Mouse (Mus musculus) forebrain, postnatal 0 days (tissue): ENCODE data around the gene Vat1. TPM values are rescaled to one million over a fixed set of nuclear protein-coding genes. Genes with fewer than 3 reads are reported as not detected.
"Not testable (repeated sequence)": the region's sequence is repeated elsewhere in the genome, so short reads cannot be mapped to it uniquely, and the experiment has no call there.

ENCODE experiments used
- ATAC-seq: fragments of 200-750 bp; cut with Nextera tagmentation; 2 replicates; pipeline ENCODE4 v1.8.0; 2017; ENCODE audit warnings: mild to moderate bottlenecking, moderate library complexity
- DNase-seq: peaks from one replicate; pipeline ENCODE4 v3.0.0-alpha.2; 2015
- H3K27ac ChIP-seq: fragments of 300-500 bp; sonication (generic); 2 replicates; pipeline ENCODE4 v1.5.1; 2014; ENCODE audit warnings: low read depth, mild to moderate bottlenecking, antibody characterized with exemption, low read length, moderate library complexity, mixed read lengths
- H3K27me3 ChIP-seq: fragments of 300-500 bp; sonication (generic); 2 replicates; pipeline ENCODE4 v1.6.1; 2014; ENCODE audit warnings: mild to moderate bottlenecking, low read length, mixed read lengths; ENCODE audit not compliant: insufficient read depth
- H3K36me3 ChIP-seq: fragments of 300-500 bp; sonication (generic); 2 replicates; pipeline ENCODE4 v1.6.1; 2014; ENCODE audit warnings: mild to moderate bottlenecking, moderate library complexity; ENCODE audit not compliant: insufficient read depth
- H3K4me1 ChIP-seq: fragments of 300-500 bp; sonication (generic); 2 replicates; pipeline ENCODE4 v1.6.1; 2014; ENCODE audit warnings: antibody characterized with exemption; ENCODE audit not compliant: insufficient read depth
- H3K4me2 ChIP-seq: fragments of 300-500 bp; sonication (generic); 2 replicates; pipeline ENCODE4 v1.6.1; 2014; ENCODE audit warnings: low read depth, mild to moderate bottlenecking, moderate library complexity
- H3K4me3 ChIP-seq: fragments of 300-500 bp; sonication (generic); 2 replicates; pipeline ENCODE4 v1.5.1; 2014; ENCODE audit warnings: low read depth, low read length, mixed read lengths
- H3K9ac ChIP-seq: fragments of 300-500 bp; sonication (generic); 2 replicates; pipeline ENCODE4 v1.6.1; 2014; ENCODE audit warnings: mild to moderate bottlenecking
- H3K9me3 ChIP-seq: fragments of 300-500 bp; sonication (generic); 2 replicates; pipeline ENCODE4 v1.6.1; 2016; ENCODE audit warnings: low read length
- CTCF ChIP-seq: sonication (generic); IDR thresholded peaks from 2 replicates; pipeline ENCODE4 v1.5.1; 2016; ENCODE audit warnings: antibody characterized with exemption, control low read depth, low read depth
- WGBS: fragments of 180-500 bp; shearing (Covaris S2); extraction: QIAGEN DNeasy Blood & Tissue Kit; methylation state at CpG from one replicate; pipeline ENCODE4 v1.1.7; 2014; 5-methylcytosine and 5-hydroxymethylcytosine counted together
- polyA plus RNA-seq: library from polyadenylated mRNA; unstranded; fragments of >200 nt; fragmentation: Nextera tagmentation; extraction: Ambion mirVana; gene quantifications from 2 replicates; pipeline ENCODE4 v1.2.1, GENCODE M21; 2015
- total RNA-seq: library from RNA; depleted of rRNA; stranded (reverse); fragments of >200 nt; gene quantifications from 2 replicates; pipeline ENCODE4 v1.2.3, GENCODE M21; 2014

Vat1 gene
- total and polyA plus RNA-seq, 2 experiments from 2014 or later: 92.7 to 174 TPM

GRCm38 (mm10) chr11:101448899-101449298, 17.1 kb downstream of the Vat1 start:
- 84% methylated on average over 4 of the region's 4 CpGs for WGBS
- H3K4me3 ChIP-seq: no peak overlapping the region
- no peaks in the 10 kb centered on the region for H3K9me3 ChIP-seq
- no peaks in the 10 kb centered on the region for H3K4me1 ChIP-seq
- H3K9ac ChIP-seq: no peak overlapping the region
- H3K4me2 ChIP-seq: 0 out of 2 replicates have a peak overlapping the region, but pooled peaks have one; percentile 4
- no peak for TF ChIP-seq CTCF
- H3K27me3 ChIP-seq: no peaks in the 10 kb centered on the region
- DNase-seq (no peak), ATAC-seq (no peak)
- peaks cover 20% of the 10 kb centered on the region for H3K36me3 ChIP-seq
- no peak overlapping the region for H3K27ac ChIP-seq

- Histone ChIP-seq H3K9ac (no peak within 1 kb of the TSS), H3K4me2 (0 out of 2 replicates have a peak within 1 kb of the TSS, but pooled peaks have one; percentile 4), H3K27ac (no peak within 1 kb of the TSS), H3K27me3 (no peaks in the 10 kb centered on the region), H3K4me1 (no peaks in the 10 kb centered on the region), H3K36me3 (peaks cover 26% of the 10 kb centered on the region), H3K9me3 (no peaks in the 10 kb centered on the region), H3K4me3 (no peak within 1 kb of the TSS)
- TF ChIP-seq CTCF: no peak
- no peak for ATAC-seq
- WGBS: 40% methylated on average over 10 of the region's 10 CpGs
- DNase-seq: no peak
These were observed 17.7 kb downstream of the Vat1 start, which contains the start of gene Ifi35 for GRCm38 (mm10) chr11:101448274-101448746. Ifi35 (plus strand) TSS chr11:101448407.

- Histone ChIP-seq H3K27me3 (no peaks in the 10 kb centered on the region), H3K27ac (no peak overlapping the region), H3K9ac (no peak overlapping the region), H3K36me3 (peaks cover 26% of the 10 kb centered on the region), H3K4me2 (no peak overlapping the region), H3K9me3 (no peaks in the 10 kb centered on the region), H3K4me1 (no peaks in the 10 kb centered on the region), H3K4me3 (no peak overlapping the region)
- WGBS: 86% methylated on average over 5 of the region's 5 CpGs
- TF ChIP-seq CTCF: no peak
- DNase-seq (no peak), ATAC-seq (no peak)
These were observed 18.2 kb downstream of the Vat1 start for GRCm38 (mm10) chr11:101447786-101448185.

GRCm38 (mm10) chr11:101446860-101447259, 19.2 kb downstream of the Vat1 start:
- 86% methylated on average over 8 of the region's 8 CpGs for WGBS

GRCm38 (mm10) chr11:101446319-101446718, 19.7 kb downstream of the Vat1 start:
- Histone ChIP-seq H3K27ac (no peak overlapping the region), H3K9me3 (no peaks in the 10 kb centered on the region), H3K9ac (no peak overlapping the region), H3K4me1 (no peaks in the 10 kb centered on the region), H3K4me3 (no peak overlapping the region), H3K27me3 (no peaks in the 10 kb centered on the region), H3K4me2 (no peak overlapping the region), H3K36me3 (peaks cover 26% of the 10 kb centered on the region)
- DNase-seq (no peak), ATAC-seq (no peak)
- TF ChIP-seq CTCF: no peak
- WGBS: 95% methylated on average over 1 of the region's 1 CpGs

More at GRCm38 (mm10) chr11:101446860-101447259, 19.2 kb downstream of the Vat1 start:
- not testable (repeated sequence) for H3K4me1 ChIP-seq, H3K9ac ChIP-seq, ATAC-seq, H3K27ac ChIP-seq, H3K4me2 ChIP-seq, DNase-seq, H3K4me3 ChIP-seq, H3K9me3 ChIP-seq, H3K27me3 ChIP-seq
- peaks cover 26% of the 10 kb centered on the region for H3K36me3 ChIP-seq

GRCm38 (mm10) chr11:101442760-101443159, 23.3 kb downstream of the Vat1 start:
- DNase-seq (no peak), ATAC-seq (0 out of 2 replicates have a peak, but pooled peaks have one; percentile 1)
- H3K9ac ChIP-seq: peak overlapping the region; percentile 94

GRCm38 (mm10) chr11:101442127-101442693, 23.8 kb downstream of the Vat1 start, which contains the start of gene Rpl27:
Rpl27 (plus strand) TSS chr11:101442298.
- H3K9me3 ChIP-seq: no peaks in the 10 kb centered on the region
- H3K9ac ChIP-seq: peak within 1 kb of the TSS; percentile 94
- under 1% methylated on average over 42 of the region's 42 CpGs for WGBS
- H3K36me3 ChIP-seq: peaks cover 26% of the 10 kb centered on the region
- no peaks in the 10 kb centered on the region for H3K27me3 ChIP-seq
- peak within 1 kb of the TSS; percentile 59 for H3K4me2 ChIP-seq
- no peaks in the 10 kb centered on the region for H3K4me1 ChIP-seq
- peak; percentile 92 for TF ChIP-seq CTCF
- ATAC-seq (peak; percentile 98), DNase-seq (peak; percentile 99)
- peak within 1 kb of the TSS; percentile 74 for H3K4me3 ChIP-seq
- H3K27ac ChIP-seq: peak within 1 kb of the TSS; percentile 87

More at GRCm38 (mm10) chr11:101442760-101443159, 23.3 kb downstream of the Vat1 start:
- Histone ChIP-seq H3K27me3 (no peaks in the 10 kb centered on the region), H3K27ac (peak overlapping the region; percentile 87), H3K4me2 (peak overlapping the region; percentile 59), H3K36me3 (peaks cover 26% of the 10 kb centered on the region), H3K4me1 (no peaks in the 10 kb centered on the region), H3K9me3 (no peaks in the 10 kb centered on the region), H3K4me3 (peak overlapping the region; percentile 74)
- WGBS: 1% methylated on average over 14 of the region's 14 CpGs
- TF ChIP-seq CTCF: no peak

GRCm38 (mm10) chr11:101441450-101442126, 24.4 kb downstream of the Vat1 start:
- not testable (repeated sequence) for ATAC-seq, H3K27me3 ChIP-seq, H3K9ac ChIP-seq, H3K9me3 ChIP-seq, H3K4me1 ChIP-seq, DNase-seq, H3K27ac ChIP-seq
- 36% methylated on average over 15 of the region's 15 CpGs for WGBS
- Histone ChIP-seq H3K4me3 (peak overlapping the region; percentile 31), H3K4me2 (peak overlapping the region; percentile 40), H3K36me3 (peaks cover 26% of the 10 kb centered on the region)

GRCm38 (mm10) chr11:101438006-101438405, 28.0 kb downstream of the Vat1 start:
- H3K9me3 ChIP-seq, H3K27me3 ChIP-seq, H3K4me2 ChIP-seq, H3K9ac ChIP-seq, ATAC-seq, H3K4me3 ChIP-seq, H3K27ac ChIP-seq, H3K4me1 ChIP-seq, DNase-seq: not testable (repeated sequence)
- H3K36me3 ChIP-seq: peaks cover 27% of the 10 kb centered on the region
- WGBS: 55% methylated on average over 3 of the region's 3 CpGs
